ENCODE assay signal across 29 mouse cellular contexts in genomic region chr7:95250651-95251050, GRCm38 (mm10).
A peak's percentile ranks its signal among the peaks of the same experiment; 100 is the strongest.
DNase-seq lines count a peak whose midpoint lies in the region; ATAC-seq and TF ChIP-seq lines count a peak whose summit lies in the region.
"Had no signal": no experiment of that assay in that cellular context is flagged by ENCODE, and none has a peak within 500 bp of the region (broad histone marks: within the 10 kb centered on the region; RNA-seq: fewer than 3 reads in every experiment).

No protein-coding gene starts in this region.

- no peaks in the 10 kb centered on the region for H3K4me1 ChIP-seq in forebrain, embryonic 13.5 days
- H3K4me1 ChIP-seq in forebrain, embryonic 10.5 days, result no peaks in the 10 kb centered on the region
- H3K4me1 ChIP-seq in kidney, postnatal 0 days (replicated peaks; ENCODE audit: insufficient read depth, low read length), result no peaks in the 10 kb centered on the region
- peaks cover 5% of the 10 kb centered on the region; the same call in 1 of the 2 replicates for H3K4me1 ChIP-seq in forebrain, embryonic 16.5 days (replicated peaks; ENCODE audit: control insufficient read depth, insufficient read depth, low read length)
- H3K4me1 ChIP-seq: embryonic facial prominence, embryonic 12.5 days; hindbrain, embryonic 13.5 days; liver, embryonic 15.5 days; midbrain, embryonic 13.5 days had no signal

- no peaks in the 10 kb centered on the region for H3K27me3 ChIP-seq in forebrain, embryonic 13.5 days
- no peaks in the 10 kb centered on the region for H3K27me3 ChIP-seq in forebrain, embryonic 10.5 days (ENCODE audit: poor library complexity, severe bottlenecking)
- H3K27me3 ChIP-seq in kidney, postnatal 0 days (ENCODE audit: insufficient read depth, low read length), result no peaks in the 10 kb centered on the region
- H3K27me3 ChIP-seq in forebrain, embryonic 16.5 days (replicated peaks; ENCODE audit: control insufficient read depth, insufficient read depth, low read length), result no peaks in the 10 kb centered on the region
- H3K27me3 ChIP-seq: embryonic facial prominence, embryonic 12.5 days; heart, embryonic 13.5 days; hindbrain, embryonic 13.5 days; liver, embryonic 15.5 days; midbrain, embryonic 13.5 days had no signal

- H3K9ac ChIP-seq in forebrain, embryonic 13.5 days, result no peak overlapping the region
- H3K9ac ChIP-seq in kidney, postnatal 0 days (ENCODE audit: low read depth, low read length), result no peak overlapping the region
- H3K9ac ChIP-seq in forebrain, embryonic 16.5 days (replicated peaks; ENCODE audit: low read depth, low read length), result no peak overlapping the region
- H3K9ac ChIP-seq: embryonic facial prominence, embryonic 12.5 days; heart, embryonic 13.5 days; hindbrain, embryonic 13.5 days; liver, embryonic 15.5 days; midbrain, embryonic 13.5 days had no signal

- no peaks in the 10 kb centered on the region for H3K9me3 ChIP-seq in forebrain, embryonic 13.5 days (replicated peaks)
- H3K9me3 ChIP-seq in forebrain, embryonic 10.5 days, result no peaks in the 10 kb centered on the region
- no peaks in the 10 kb centered on the region for H3K9me3 ChIP-seq in kidney, postnatal 0 days (replicated peaks; ENCODE audit: low read length)
- H3K9me3 ChIP-seq in forebrain, embryonic 16.5 days (ENCODE audit: control insufficient read depth, low read length), result no peaks in the 10 kb centered on the region
- H3K9me3 ChIP-seq: embryonic facial prominence, embryonic 12.5 days; heart, embryonic 13.5 days; hindbrain, embryonic 13.5 days; liver, embryonic 15.5 days; midbrain, embryonic 13.5 days had no signal

- no peaks in the 10 kb centered on the region for H3K36me3 ChIP-seq in forebrain, embryonic 13.5 days (ENCODE audit: poor library complexity, severe bottlenecking)
- H3K36me3 ChIP-seq in forebrain, embryonic 10.5 days (replicated peaks), result no peaks in the 10 kb centered on the region
- H3K36me3 ChIP-seq in kidney, postnatal 0 days (ENCODE audit: insufficient read depth, low read length), result no peaks in the 10 kb centered on the region
- H3K36me3 ChIP-seq in forebrain, embryonic 16.5 days (ENCODE audit: control insufficient read depth, insufficient read depth), result no peaks in the 10 kb centered on the region
- H3K36me3 ChIP-seq: embryonic facial prominence, embryonic 12.5 days; heart, embryonic 13.5 days; hindbrain, embryonic 13.5 days; liver, embryonic 15.5 days; midbrain, embryonic 13.5 days had no signal

- no peak for DNase-seq in forebrain, embryonic 10.5 days (ENCODE audit: extremely low spot score, low spot score)
- peak; percentile 9 for DNase-seq in kidney, postnatal 0 days (ENCODE audit: low spot score)
- DNase-seq in kidney, postnatal 14 days, result no peak
- peak; percentile 43 for DNase-seq in 3T3-L1 (ENCODE audit: low read depth, low spot score)
- no peak for DNase-seq in thymus, postnatal 4 days
- DNase-seq: adrenal gland, adult 2 months; adrenal gland, postnatal 36 days; cerebellum, adult 8-10 months; cerebellum, postnatal 25 days; gastrocnemius, postnatal 10 days; heart, postnatal 14 days; kidney, adult 9 months; kidney, postnatal 25 days; liver; right cerebral cortex, postnatal 25 days; thymus, adult 18-20 months; thymus, postnatal 25 days had no signal

- TF ChIP-seq CTCF in kidney, postnatal 0 days (IDR thresholded peaks at IDR 0.05; ENCODE audit: low read depth), result no peak

- peak; percentile 41; the same call in 1 of the 2 replicates for ATAC-seq in forebrain, embryonic 13.5 days
- no peak for ATAC-seq in kidney, postnatal 0 days (replicated peaks; ENCODE audit: low FRiP score, low read depth)
- peak; percentile 42 for ATAC-seq in forebrain, embryonic 16.5 days
- ATAC-seq: activated CD4-positive, CD25-positive, alpha-beta regulatory T cell, adult 4 months; CD4-positive, CD25-positive, alpha-beta regulatory T cell, adult 4 months; intestine, postnatal 0 days; midbrain, embryonic 13.5 days had no signal

- no peak overlapping the region for H3K4me2 ChIP-seq in forebrain, embryonic 13.5 days
- H3K4me2 ChIP-seq in kidney, postnatal 0 days (ENCODE audit: low read length), result no peak overlapping the region
- H3K4me2 ChIP-seq in forebrain, embryonic 16.5 days (ENCODE audit: low read length), result no peak overlapping the region
- H3K4me2 ChIP-seq: embryonic facial prominence, embryonic 12.5 days; heart, embryonic 13.5 days; hindbrain, embryonic 13.5 days; liver, embryonic 15.5 days; midbrain, embryonic 13.5 days had no signal

- no peak overlapping the region for H3K4me3 ChIP-seq in forebrain, embryonic 13.5 days
- no peak overlapping the region for H3K4me3 ChIP-seq in forebrain, embryonic 10.5 days
- H3K4me3 ChIP-seq in kidney, postnatal 0 days (replicated peaks; ENCODE audit: low read depth, low read length), result no peak overlapping the region
- no peak overlapping the region for H3K4me3 ChIP-seq in forebrain, embryonic 16.5 days (replicated peaks; ENCODE audit: low read length)
- H3K4me3 ChIP-seq: embryonic facial prominence, embryonic 12.5 days; heart, embryonic 13.5 days; hindbrain, embryonic 13.5 days; liver, embryonic 15.5 days; midbrain, embryonic 13.5 days had no signal

- H3K27ac ChIP-seq in forebrain, embryonic 13.5 days, result no peak overlapping the region
- H3K27ac ChIP-seq in forebrain, embryonic 10.5 days, result no peak overlapping the region
- no peak overlapping the region for H3K27ac ChIP-seq in kidney, postnatal 0 days
- no peak overlapping the region for H3K27ac ChIP-seq in forebrain, embryonic 16.5 days (ENCODE audit: low read length)
- H3K27ac ChIP-seq: embryonic facial prominence, embryonic 12.5 days; heart, embryonic 13.5 days; hindbrain, embryonic 13.5 days; liver, embryonic 15.5 days; macrophage; midbrain, embryonic 13.5 days; stomach, postnatal 0 days had no signal

Comparison
In these comparisons a context has a peak if more than half of its experiments do, and no peak if none do; other contexts are left out.
1. DNase-seq: peak in kidney, postnatal 0 days (single experiment) and 3T3-L1 (single experiment); none in forebrain, embryonic 10.5 days (single experiment), kidney, postnatal 14 days (single experiment) and thymus, postnatal 4 days (single experiment).